Mouse (Mus musculus): ENCODE data around the gene Cbx4. TPM values are rescaled to one million over a fixed set of nuclear protein-coding genes. Genes with fewer than 3 reads are reported as not detected.

The Cbx4 gene
- polyA plus RNA-seq, 1 experiment from 2014 or later, result 4.8 TPM

DNA sequence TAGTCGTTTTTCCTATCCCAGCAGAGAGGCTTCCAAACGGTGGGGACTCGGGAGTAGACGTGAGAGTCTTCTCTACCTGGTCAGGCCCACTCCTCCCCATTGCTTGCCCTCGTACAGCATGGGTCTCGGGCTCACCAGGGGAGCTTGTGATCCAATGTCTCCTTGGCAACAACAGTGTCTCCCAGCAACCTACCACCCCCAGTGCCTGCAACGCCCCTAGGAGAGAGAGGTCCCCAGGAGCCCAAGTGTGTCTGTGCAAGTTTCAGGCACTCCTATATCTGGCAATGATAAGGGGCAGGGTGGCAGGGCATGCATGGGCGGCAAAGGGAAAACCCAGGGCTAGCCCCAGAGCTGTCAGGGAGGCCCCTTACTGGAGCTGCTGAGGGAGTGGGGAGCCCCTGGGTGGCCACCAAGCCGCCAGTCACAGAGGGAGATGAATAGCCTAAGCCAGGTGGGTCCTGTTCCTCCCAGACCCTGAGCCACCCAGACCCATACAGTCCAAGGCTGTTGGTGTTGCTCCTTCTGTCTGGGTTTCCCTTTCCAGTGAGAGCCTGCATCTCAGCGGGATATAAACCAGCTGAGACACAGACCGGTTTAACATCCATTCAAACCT, 42.8 kb upstream of the Cbx4 start:
- no peaks in the 10 kb centered on the region for H3K36me3 ChIP-seq (replicated peaks; ENCODE audit: control insufficient read depth, insufficient read depth, low read depth, low read length)
- no peak for ATAC-seq (replicated peaks; ENCODE audit: insufficient number of reproducible peaks, low FRiP score, low TSS enrichment, low read depth)
- H3K9me3 ChIP-seq (replicated peaks; ENCODE audit: control insufficient read depth, low read length), result no peaks in the 10 kb centered on the region; the same call in 1 of the 2 replicates
- peaks cover 15% of the 10 kb centered on the region; the same call in 1 of the 2 replicates for H3K27me3 ChIP-seq (ENCODE audit: control insufficient read depth, insufficient read depth, low read length)
- H3K4me2 ChIP-seq (ENCODE audit: low read depth, low read length), result no peak overlapping the region
- H3K4me1 ChIP-seq (ENCODE audit: control insufficient read depth, insufficient read depth, low read length), result peaks cover 6% of the 10 kb centered on the region
- no peak for DNase-seq (ENCODE audit: low spot score)
- 38% methylated on average over 11 of the region's 11 CpGs for WGBS
- H3K9ac ChIP-seq (replicated peaks; ENCODE audit: low read length), result no peak overlapping the region
- no peak overlapping the region for H3K4me3 ChIP-seq (ENCODE audit: low read depth, low read length)
- H3K27ac ChIP-seq (replicated peaks; ENCODE audit: low read depth, low read length), result no peak overlapping the region

DNA sequence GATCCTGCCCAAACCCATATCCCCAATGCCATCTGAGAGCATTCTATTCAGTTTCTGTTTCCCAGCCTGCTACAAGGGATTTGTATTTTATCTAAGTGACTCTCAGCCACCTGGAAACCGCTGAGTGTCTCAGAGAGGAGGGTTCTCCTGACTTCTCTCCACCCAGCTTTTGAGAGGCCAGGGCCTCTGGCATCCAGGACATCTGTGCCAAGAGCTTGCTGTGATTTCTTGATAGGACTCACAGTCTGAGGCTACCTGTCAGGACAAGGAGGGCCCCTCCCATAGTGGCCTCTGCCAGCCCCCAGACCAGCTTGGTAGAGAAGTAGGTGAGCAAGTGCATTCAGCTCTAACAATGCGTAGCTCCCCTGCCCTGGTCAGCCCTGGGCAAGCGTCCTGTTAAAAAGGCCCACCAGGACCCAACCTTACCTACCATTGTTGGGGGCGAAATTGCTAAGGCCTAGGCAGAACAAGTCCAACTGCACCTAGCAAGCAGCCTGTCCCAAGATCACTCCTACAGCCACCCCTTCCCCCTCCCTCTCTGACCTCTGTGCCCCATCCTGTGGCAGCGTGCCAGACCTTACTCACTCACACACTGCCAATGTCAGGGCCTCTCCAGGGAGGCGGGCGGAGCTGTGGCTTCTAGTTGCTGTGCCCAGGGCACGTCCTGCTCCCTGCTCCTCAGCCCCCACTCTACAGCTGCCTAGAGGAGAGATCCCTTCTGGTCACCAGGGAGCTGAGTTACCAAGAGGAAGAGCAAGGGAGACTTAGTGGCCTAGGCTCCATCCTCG, 41.9 kb upstream of the Cbx4 start:
- Histone ChIP-seq H3K27me3 (ENCODE audit: control insufficient read depth, insufficient read depth, low read length) (peaks cover 12% of the 10 kb centered on the region; the same call in 1 of the 2 replicates), H3K9me3 (replicated peaks; ENCODE audit: control insufficient read depth, low read length) (no peaks in the 10 kb centered on the region; the same call in 1 of the 2 replicates), H3K9ac (replicated peaks; ENCODE audit: low read length) (no peak overlapping the region), H3K4me2 (ENCODE audit: low read depth, low read length) (no peak overlapping the region), H3K4me1 (ENCODE audit: control insufficient read depth, insufficient read depth, low read length) (peaks cover 6% of the 10 kb centered on the region), H3K4me3 (ENCODE audit: low read depth, low read length) (no peak overlapping the region), H3K27ac (replicated peaks; ENCODE audit: low read depth, low read length) (no peak overlapping the region), H3K36me3 (replicated peaks; ENCODE audit: control insufficient read depth, insufficient read depth, low read depth, low read length) (no peaks in the 10 kb centered on the region)
- no peak for ATAC-seq (replicated peaks; ENCODE audit: insufficient number of reproducible peaks, low FRiP score, low TSS enrichment, low read depth)
- no peak for DNase-seq (ENCODE audit: low spot score)
- WGBS, result 73% methylated on average over 9 of the region's 9 CpGs

DNA sequence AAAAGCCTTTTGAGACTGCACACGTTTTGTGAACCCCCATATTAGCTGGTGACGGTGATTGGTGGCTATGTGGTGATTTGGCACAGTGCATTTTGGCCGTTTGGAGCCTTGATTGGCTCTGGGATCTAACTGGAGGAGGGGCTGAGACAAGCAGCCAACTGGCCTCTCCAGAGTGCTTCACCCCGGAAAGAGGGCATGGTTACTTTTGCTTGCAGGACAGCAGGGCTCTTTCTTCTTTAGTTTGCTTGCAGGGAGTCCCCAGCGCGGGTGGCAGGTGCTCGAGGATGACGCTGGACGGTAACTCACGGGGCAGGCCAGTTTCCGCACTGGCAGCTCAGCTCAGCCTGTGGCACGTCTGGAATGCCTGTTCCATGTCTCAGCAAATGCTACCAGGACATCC, 41.1 kb upstream of the Cbx4 start:
- DNase-seq (ENCODE audit: low spot score), result no peak
- no peak overlapping the region for H3K27ac ChIP-seq (replicated peaks; ENCODE audit: low read depth, low read length)
- 41% methylated on average over 12 of the region's 12 CpGs for WGBS
- peaks cover 12% of the 10 kb centered on the region; the same call in 1 of the 2 replicates for H3K27me3 ChIP-seq (ENCODE audit: control insufficient read depth, insufficient read depth, low read length)
- H3K9ac ChIP-seq (replicated peaks; ENCODE audit: low read length), result no peak overlapping the region
- no peak for ATAC-seq (replicated peaks; ENCODE audit: insufficient number of reproducible peaks, low FRiP score, low TSS enrichment, low read depth)
- no peaks in the 10 kb centered on the region for H3K36me3 ChIP-seq (replicated peaks; ENCODE audit: control insufficient read depth, insufficient read depth, low read depth, low read length)
- H3K4me1 ChIP-seq (ENCODE audit: control insufficient read depth, insufficient read depth, low read length), result peaks cover 6% of the 10 kb centered on the region
- H3K9me3 ChIP-seq (replicated peaks; ENCODE audit: control insufficient read depth, low read length), result no peaks in the 10 kb centered on the region; the same call in 1 of the 2 replicates
- no peak overlapping the region for H3K4me3 ChIP-seq (ENCODE audit: low read depth, low read length)
- H3K4me2 ChIP-seq (ENCODE audit: low read depth, low read length), result no peak overlapping the region

DNA sequence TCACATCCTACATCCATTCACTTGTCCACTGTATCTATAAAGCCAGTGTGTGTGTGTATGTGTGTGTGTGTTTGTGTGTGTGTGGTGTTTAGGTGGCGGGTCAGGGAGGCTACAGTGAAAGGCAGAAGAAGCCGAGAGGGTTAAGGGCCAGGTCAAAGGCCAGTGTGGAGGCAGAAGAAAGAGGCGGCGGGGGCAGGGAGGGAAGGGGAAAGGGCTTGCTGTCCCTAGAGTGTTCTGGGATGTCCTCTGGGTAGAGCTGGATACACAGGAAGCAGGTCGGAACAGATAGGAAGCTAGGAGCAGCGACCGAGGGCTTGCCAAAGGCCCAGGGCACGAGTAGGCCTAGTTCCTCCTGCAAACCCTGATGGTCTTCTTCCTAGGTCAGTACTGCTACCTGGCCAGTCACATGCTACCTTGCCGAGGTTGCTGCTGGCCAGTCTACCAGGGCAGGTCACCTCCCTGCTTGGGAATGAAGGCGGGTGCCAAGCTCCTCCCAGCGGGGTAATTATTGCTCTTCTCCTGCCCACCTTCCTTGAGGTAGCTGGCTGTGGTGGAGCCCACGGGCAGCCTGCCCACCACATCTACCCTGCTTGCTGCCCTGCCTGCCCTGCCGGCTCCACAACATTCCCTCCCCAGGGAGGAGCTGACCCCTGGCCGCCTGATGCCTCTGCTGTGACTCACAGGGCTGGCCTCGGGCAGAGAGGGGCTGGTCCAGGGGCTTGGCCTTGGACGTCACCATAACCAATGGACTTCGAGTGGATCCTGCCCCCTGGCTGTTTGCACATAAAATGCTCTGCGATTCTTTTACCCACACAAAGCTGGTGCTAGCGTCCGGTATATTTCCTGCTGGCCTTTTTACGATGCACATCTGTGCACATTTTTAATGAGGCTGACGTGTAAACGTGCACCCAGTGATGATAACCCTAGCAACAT, 40.2 kb upstream of the Cbx4 start:
- WGBS, result 24% methylated on average over 23 of the region's 23 CpGs
- peaks cover 6% of the 10 kb centered on the region for H3K4me1 ChIP-seq (ENCODE audit: control insufficient read depth, insufficient read depth, low read length)
- peaks cover 12% of the 10 kb centered on the region; the same call in 1 of the 2 replicates for H3K27me3 ChIP-seq (ENCODE audit: control insufficient read depth, insufficient read depth, low read length)
- ATAC-seq (replicated peaks; ENCODE audit: insufficient number of reproducible peaks, low FRiP score, low TSS enrichment, low read depth), result 0 out of 2 replicates have a peak, but pooled peaks have one; percentile 11
- no peak overlapping the region for H3K9ac ChIP-seq (replicated peaks; ENCODE audit: low read length)
- no peak overlapping the region for H3K27ac ChIP-seq (replicated peaks; ENCODE audit: low read depth, low read length)
- no peaks in the 10 kb centered on the region for H3K36me3 ChIP-seq (replicated peaks; ENCODE audit: control insufficient read depth, insufficient read depth, low read depth, low read length)
- H3K4me2 ChIP-seq (ENCODE audit: low read depth, low read length), result peak overlapping the region; percentile 7
- H3K9me3 ChIP-seq (replicated peaks; ENCODE audit: control insufficient read depth, low read length), result no peaks in the 10 kb centered on the region; the same call in 1 of the 2 replicates
- H3K4me3 ChIP-seq (ENCODE audit: low read depth, low read length), result no peak overlapping the region
- peak; percentile 67 for DNase-seq (ENCODE audit: low spot score)

DNA sequence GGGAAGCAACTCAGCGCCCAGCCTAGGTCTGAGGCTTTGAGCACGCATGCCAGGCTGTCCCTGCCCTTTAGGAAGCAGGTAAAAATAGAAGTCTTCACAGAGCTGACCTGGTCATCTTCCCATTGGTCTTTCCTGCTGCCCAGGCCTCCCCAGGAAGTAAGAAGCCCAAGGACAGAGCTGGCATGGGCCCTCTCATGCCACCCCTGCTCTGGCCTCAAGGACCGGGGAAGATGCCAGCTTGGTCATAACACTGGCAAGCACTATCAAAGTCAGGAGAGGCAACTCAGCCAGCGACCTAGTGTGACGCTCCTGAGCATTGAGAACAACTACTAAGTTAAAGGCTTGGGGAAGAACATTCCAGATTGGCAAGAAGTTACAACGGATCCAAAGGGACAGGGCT, 38.5 kb upstream of the Cbx4 start:
- no peak for ATAC-seq (replicated peaks; ENCODE audit: insufficient number of reproducible peaks, low FRiP score, low TSS enrichment, low read depth)
- Histone ChIP-seq H3K27me3 (ENCODE audit: control insufficient read depth, insufficient read depth, low read length) (peaks cover 12% of the 10 kb centered on the region; the same call in 1 of the 2 replicates), H3K4me1 (ENCODE audit: control insufficient read depth, insufficient read depth, low read length) (peaks cover 6% of the 10 kb centered on the region)

DNA sequence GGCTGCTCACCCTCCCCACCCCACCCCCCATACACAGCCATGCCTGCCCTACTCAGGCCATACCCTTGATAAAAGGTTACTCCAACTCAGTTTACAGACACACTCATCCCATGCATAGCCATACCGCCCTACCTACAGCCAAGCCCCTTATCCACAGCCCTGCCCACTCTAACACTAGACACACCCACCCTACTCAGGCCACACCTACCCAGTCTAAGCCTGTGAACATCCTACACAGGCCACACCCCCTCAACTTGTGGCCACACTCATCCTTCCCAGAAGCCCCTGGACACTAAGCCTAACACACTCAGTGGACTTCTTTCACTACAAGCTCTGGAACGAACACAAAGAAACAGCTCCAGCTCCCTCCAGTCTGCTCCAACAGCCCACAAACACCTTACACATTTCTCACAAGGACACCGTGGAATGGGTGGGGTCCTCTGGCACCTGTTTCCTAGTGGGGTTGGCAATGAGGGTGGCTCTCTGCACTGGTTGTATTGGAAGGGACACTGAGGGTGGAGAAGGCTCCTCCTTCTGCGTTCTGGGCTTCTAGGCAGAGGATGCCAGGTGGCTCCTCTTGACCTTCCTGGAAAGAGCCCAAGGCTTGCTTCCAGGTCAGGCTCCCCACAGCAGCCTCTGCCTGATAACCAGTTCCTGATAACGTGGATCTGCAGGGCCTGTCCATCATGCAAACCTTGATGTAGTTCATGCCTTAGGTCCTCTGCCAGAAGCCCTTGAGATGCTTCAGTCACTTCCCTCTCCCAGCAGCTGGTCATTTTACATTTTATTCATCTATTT, 37.7 kb upstream of the Cbx4 start:
- Histone ChIP-seq H3K9me3 (replicated peaks; ENCODE audit: control insufficient read depth, low read length) (no peaks in the 10 kb centered on the region), H3K4me2 (ENCODE audit: low read depth, low read length) (no peak overlapping the region), H3K36me3 (replicated peaks; ENCODE audit: control insufficient read depth, insufficient read depth, low read depth, low read length) (no peaks in the 10 kb centered on the region), H3K4me1 (ENCODE audit: control insufficient read depth, insufficient read depth, low read length) (peaks cover 6% of the 10 kb centered on the region), H3K27ac (replicated peaks; ENCODE audit: low read depth, low read length) (no peak overlapping the region), H3K4me3 (ENCODE audit: low read depth, low read length) (no peak overlapping the region), H3K27me3 (ENCODE audit: control insufficient read depth, insufficient read depth, low read length) (peaks cover 5% of the 10 kb centered on the region; the same call in 1 of the 2 replicates), H3K9ac (replicated peaks; ENCODE audit: low read length) (no peak overlapping the region)
- 83% methylated on average over 5 of the region's 5 CpGs for WGBS
- DNase-seq (ENCODE audit: low spot score), result no peak
- ATAC-seq (replicated peaks; ENCODE audit: insufficient number of reproducible peaks, low FRiP score, low TSS enrichment, low read depth), result no peak

More for the DNA sequence above, 38.5 kb upstream of the Cbx4 start:
- Histone ChIP-seq H3K36me3 (replicated peaks; ENCODE audit: control insufficient read depth, insufficient read depth, low read depth, low read length) (no peaks in the 10 kb centered on the region), H3K4me3 (ENCODE audit: low read depth, low read length) (no peak overlapping the region), H3K4me2 (ENCODE audit: low read depth, low read length) (no peak overlapping the region), H3K9ac (replicated peaks; ENCODE audit: low read length) (no peak overlapping the region), H3K9me3 (replicated peaks; ENCODE audit: control insufficient read depth, low read length) (no peaks in the 10 kb centered on the region), H3K27ac (replicated peaks; ENCODE audit: low read depth, low read length) (no peak overlapping the region)
- no peak for DNase-seq (ENCODE audit: low spot score)
- 89% methylated on average over 6 of the region's 6 CpGs for WGBS

DNA sequence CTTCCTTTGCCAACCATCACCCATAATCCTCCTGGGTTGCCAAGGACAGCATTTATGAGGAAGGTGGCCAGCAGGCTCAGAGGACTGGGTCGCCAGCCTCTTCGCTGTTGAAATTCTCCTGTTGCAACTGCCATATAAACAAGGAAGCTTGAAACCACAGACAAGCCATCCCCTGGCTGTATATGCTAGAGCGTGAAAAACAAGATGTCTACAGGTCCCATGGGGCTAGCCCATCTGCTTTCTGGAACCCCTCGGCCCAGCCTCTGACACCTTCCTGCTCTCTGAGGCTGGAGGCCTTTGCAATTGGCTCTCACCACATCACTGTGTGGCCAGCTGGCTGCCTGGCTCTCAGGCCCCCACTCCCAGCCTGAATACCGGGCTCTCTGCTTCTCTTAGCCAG, 36.4 kb upstream of the Cbx4 start:
- ATAC-seq (replicated peaks; ENCODE audit: insufficient number of reproducible peaks, low FRiP score, low TSS enrichment, low read depth), result no peak
- Histone ChIP-seq H3K27ac (replicated peaks; ENCODE audit: low read depth, low read length) (no peak overlapping the region), H3K4me3 (ENCODE audit: low read depth, low read length) (no peak overlapping the region), H3K9me3 (replicated peaks; ENCODE audit: control insufficient read depth, low read length) (no peaks in the 10 kb centered on the region), H3K27me3 (ENCODE audit: control insufficient read depth, insufficient read depth, low read length) (no peaks in the 10 kb centered on the region; the same call in 1 of the 2 replicates), H3K4me1 (ENCODE audit: control insufficient read depth, insufficient read depth, low read length) (peaks cover 6% of the 10 kb centered on the region), H3K9ac (replicated peaks; ENCODE audit: low read length) (no peak overlapping the region), H3K36me3 (replicated peaks; ENCODE audit: control insufficient read depth, insufficient read depth, low read depth, low read length) (no peaks in the 10 kb centered on the region), H3K4me2 (ENCODE audit: low read depth, low read length) (no peak overlapping the region)
- 80% methylated on average over 5 of the region's 5 CpGs for WGBS
- DNase-seq (ENCODE audit: low spot score), result no peak

Data from embryonic facial prominence, embryonic 11.5 days (tissue).